Mouse (Mus musculus) cerebellum, adult 2 months (tissue): ENCODE data around the gene Ankrd13c. TPM values are rescaled to one million over a fixed set of nuclear protein-coding genes. Genes with fewer than 3 reads are reported as not detected.
"Not testable (repeated sequence)": the region's sequence is repeated elsewhere in the genome, so short reads cannot be mapped to it uniquely, and the experiment has no call there.

Source experiments
- DNase-seq, 2 experiments: peaks; one replicate each; pipeline ENCODE4 v3.0.0; 2021
- H3K27ac ChIP-seq: fragments of 200-500 bp; 2 replicates; pipeline ENCODE4 v1.5.1; 2012; ENCODE audit warnings: low read length, control low read depth, inconsistent platforms; ENCODE audit not compliant: insufficient read depth
- H3K27me3 ChIP-seq: fragments of 200-500 bp; 2 replicates; pipeline ENCODE4 v1.6.1; 2012; ENCODE audit warnings: inconsistent platforms, mild to moderate bottlenecking, low read length, moderate library complexity; ENCODE audit not compliant: control insufficient read depth, insufficient read depth
- H3K4me1 ChIP-seq: fragments of 200-500 bp; 2 replicates; pipeline ENCODE4 v1.6.1; 2011; ENCODE audit warnings: low read length; ENCODE audit not compliant: control insufficient read depth, insufficient read depth
- H3K4me3 ChIP-seq: fragments of 200-500 bp; replicated peaks from 2 replicates; pipeline ENCODE3; 2011; ENCODE audit warnings: mild to moderate bottlenecking, low read depth, low read length, control low read depth; ENCODE audit not compliant: insufficient read depth
- CTCF ChIP-seq: fragments of 200-500 bp; IDR thresholded peaks from 2 replicates; pipeline ENCODE4 v1.5.1; 2011; ENCODE audit warnings: low read depth, mild to moderate bottlenecking, control low read depth, low read length, moderate library complexity, borderline replicate concordance; ENCODE audit not compliant: insufficient read depth
- POLR2A ChIP-seq: fragments of 200-500 bp; IDR thresholded peaks from 2 replicates; pipeline ENCODE4 v1.6.1; 2011; ENCODE audit warnings: low read length, control low read depth, borderline replicate concordance; ENCODE audit not compliant: insufficient read depth
- WGBS: fragments of 180-500 bp; shearing (Covaris S2); methylation state at CpG from one replicate; pipeline ENCODE4 v1.1.7; 2018; 5-methylcytosine and 5-hydroxymethylcytosine counted together
- polyA plus RNA-seq: library from polyadenylated mRNA; depleted of rRNA; stranded (reverse); fragments of >200 nt; gene quantifications from 2 replicates; pipeline ENCODE4 v1.2.3, GENCODE M21; 2012

The Ankrd13c gene
- polyA plus RNA-seq, 1 experiment, result 37.7 TPM

DNA sequence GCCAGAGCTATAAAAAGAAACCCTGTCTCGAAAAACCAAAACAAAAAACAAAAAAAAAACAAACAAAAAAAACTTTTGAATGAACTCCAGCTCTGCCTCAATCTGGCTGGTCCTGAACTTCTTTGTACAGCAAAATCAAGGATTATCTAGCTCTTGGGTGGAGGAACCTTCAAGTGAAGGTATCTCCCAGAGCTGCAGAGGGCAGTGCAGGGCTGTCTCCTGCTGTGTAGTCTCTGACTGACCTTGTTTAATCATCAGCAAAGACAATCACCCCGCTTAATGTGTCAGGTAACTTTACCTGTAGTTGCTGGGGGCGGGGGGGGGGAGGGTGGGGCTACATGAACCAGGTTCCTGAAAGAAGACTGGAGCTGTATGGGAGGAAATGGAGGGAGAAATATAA is 15.4 kb upstream of the Ankrd13c start:
- WGBS, result 49% methylated on average over 3 of the region's 3 CpGs
- Histone ChIP-seq H3K27ac (no peak overlapping the region), H3K27me3 (no peaks in the 10 kb centered on the region), H3K4me3 (no peak overlapping the region), H3K4me1 (no peaks in the 10 kb centered on the region)
- DNase-seq, result no peak
- TF ChIP-seq POLR2A (no peak), CTCF (no peak)

DNA sequence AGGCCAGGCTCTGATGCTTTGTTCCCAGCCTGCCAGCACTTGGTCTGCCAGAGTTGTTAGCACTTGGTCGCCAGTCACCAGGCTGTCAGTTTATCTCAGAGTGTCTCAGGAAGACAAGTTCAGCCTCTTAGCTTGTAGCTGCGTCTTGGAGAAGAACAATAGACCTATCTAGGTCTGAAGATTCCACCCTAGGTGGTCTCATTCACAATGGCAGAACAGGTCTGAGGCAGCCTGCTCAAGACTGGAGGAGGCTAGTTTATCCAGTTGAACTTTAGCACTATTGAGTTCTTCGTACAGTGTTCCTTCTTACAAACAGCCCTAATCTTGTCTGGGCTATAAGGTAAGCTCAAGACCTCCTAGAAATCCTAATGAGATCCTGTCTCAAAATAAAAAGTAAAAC is 15.0 kb upstream of the Ankrd13c start:
- WGBS, result 43% methylated on average over 3 of the region's 3 CpGs
- no peak overlapping the region for H3K4me3 ChIP-seq

DNA sequence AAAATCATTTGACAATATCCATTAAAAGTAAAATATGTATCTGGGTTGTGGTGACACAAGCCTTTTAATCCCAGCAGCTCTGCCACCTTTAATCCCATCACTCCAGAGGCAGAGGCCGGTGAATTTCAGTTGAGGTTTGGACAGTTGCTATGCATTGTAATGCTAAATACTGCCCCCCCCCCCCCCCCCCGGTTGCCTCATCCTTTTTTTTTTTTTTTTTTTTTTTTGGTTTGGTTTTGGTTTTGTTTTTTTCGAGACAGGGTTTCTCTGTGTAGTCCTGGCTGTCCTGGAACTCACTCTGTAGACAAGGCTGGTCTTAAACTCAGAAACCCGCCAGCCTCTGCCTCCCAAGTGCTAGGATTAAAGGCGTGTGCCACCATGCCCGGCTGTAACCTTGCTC is 13.8 kb upstream of the Ankrd13c start:
- H3K27ac ChIP-seq, H3K27me3 ChIP-seq, H3K4me1 ChIP-seq, DNase-seq, H3K4me3 ChIP-seq: not testable (repeated sequence)
- 65% methylated on average over 5 of the region's 6 CpGs for WGBS

More for the DNA sequence above, 15.0 kb upstream of the Ankrd13c start:
- H3K27me3 ChIP-seq, result no peaks in the 10 kb centered on the region
- H3K27ac ChIP-seq, result no peak overlapping the region
- TF ChIP-seq POLR2A, result no peak
- TF ChIP-seq CTCF, result no peak
- no peak for DNase-seq
- H3K4me1 ChIP-seq, result no peaks in the 10 kb centered on the region

DNA sequence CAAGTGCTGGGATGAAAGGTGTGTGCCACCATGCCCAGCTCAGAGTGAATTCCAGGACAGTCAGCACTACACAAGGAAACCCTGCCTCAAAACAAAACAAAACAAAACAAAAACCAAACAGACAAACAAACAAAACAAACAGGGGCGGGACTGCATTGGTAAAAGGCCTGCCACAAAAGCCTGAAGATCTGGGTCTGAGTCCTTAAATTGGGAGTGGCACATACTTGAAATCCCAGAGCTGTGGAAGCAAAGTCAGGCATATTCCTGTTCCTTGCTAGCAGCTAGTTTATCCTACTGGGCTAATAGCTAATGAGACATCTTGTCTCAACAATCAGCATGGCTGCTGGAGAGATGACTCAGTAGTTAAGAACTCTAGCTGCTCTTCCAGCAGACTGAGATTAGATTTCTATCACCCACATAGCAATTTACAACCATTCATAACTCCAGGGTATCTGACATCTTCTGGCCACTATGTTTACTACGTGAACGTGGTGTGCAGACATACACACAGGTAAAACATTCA is 12.7 kb upstream of the Ankrd13c start:
- no peaks in the 10 kb centered on the region for H3K4me1 ChIP-seq
- H3K27ac ChIP-seq, result no peak overlapping the region
- DNase-seq, result no peak
- H3K4me3 ChIP-seq, result no peak overlapping the region
- TF ChIP-seq POLR2A (no peak), CTCF (no peak)
- no peaks in the 10 kb centered on the region for H3K27me3 ChIP-seq
- 84% methylated on average over 3 of the region's 3 CpGs for WGBS

DNA sequence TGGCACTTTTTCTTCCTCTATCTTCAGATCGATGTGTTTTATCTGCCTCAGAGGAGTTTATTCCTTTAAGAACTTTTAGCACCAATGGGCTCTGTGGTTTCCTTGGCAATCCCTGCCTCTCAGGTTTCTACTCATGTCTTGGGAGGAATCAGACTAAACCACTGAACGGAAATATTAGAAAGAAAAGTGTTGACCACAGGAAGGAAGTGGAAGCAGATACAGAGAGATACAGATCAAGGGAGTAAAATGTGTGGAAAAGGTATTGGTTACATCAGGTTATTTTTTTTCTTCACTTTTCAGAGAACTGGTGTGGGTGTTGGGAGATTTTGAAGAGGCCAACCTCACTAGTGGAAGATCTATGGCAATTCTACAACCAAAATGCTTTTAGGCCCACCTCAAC is 8.5 kb upstream of the Ankrd13c start:
- TF ChIP-seq CTCF (no peak), POLR2A (no peak)
- 89% methylated on average over 2 of the region's 2 CpGs for WGBS
- Histone ChIP-seq H3K4me1 (no peaks in the 10 kb centered on the region), H3K4me3 (no peak overlapping the region), H3K27me3 (no peaks in the 10 kb centered on the region), H3K27ac (no peak overlapping the region)
- no peak for DNase-seq

DNA sequence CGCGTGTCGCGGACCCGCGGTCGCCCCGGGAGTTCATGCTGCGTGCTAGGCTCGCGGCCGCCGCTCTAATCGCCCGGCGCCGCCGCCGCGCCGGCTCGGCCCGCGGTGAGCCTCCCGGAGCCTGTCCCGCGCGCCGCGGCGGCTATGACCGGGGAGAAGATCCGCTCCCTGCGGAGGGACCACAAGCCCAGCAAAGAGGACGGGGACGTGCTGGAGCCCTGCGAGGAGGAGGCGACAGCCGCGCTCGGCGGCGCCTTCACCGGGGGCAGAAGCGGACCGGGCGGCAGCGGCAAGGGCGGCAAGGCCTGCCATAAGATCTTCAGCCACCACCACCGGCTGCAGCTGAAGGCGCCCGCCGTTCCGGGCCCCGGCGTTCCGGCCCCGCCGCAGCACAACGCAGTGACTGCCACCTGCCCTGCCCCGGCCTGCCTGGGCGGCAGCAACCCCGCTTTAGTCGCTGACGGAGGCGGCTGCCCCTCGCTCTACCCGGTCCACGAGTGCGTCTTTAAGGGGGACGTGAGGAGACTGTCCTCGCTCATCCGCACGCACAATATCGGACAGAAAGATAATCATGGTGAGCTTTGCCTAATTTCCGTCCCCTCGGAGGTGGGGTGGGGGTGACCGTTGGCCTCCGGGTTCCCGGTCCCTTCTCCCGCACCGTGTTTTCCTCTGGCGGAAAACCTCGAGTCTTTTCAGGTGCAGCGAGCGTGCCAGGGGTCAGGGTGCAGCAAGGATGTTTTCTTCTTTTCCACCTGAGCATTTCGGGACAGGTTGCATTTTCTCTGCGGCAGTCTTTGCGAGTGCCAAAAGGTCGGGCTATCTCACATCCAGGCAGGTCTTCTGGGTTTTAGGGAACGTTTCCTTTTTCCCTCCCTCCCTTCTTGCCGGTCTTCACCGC is 593 bp downstream of the Ankrd13c start:
- no peaks in the 10 kb centered on the region for H3K27me3 ChIP-seq
- H3K4me1 ChIP-seq, result 0 out of 2 replicates have a peak, but pooled peaks cover 3% of the 10 kb centered on the region
- no peak for DNase-seq
- H3K4me3 ChIP-seq, result peak overlapping the region; percentile 69
- under 1% methylated on average over 83 of the region's 93 CpGs for WGBS
- peak overlapping the region; percentile 95 for H3K27ac ChIP-seq
- TF ChIP-seq CTCF (no peak), POLR2A (no peak)

DNA sequence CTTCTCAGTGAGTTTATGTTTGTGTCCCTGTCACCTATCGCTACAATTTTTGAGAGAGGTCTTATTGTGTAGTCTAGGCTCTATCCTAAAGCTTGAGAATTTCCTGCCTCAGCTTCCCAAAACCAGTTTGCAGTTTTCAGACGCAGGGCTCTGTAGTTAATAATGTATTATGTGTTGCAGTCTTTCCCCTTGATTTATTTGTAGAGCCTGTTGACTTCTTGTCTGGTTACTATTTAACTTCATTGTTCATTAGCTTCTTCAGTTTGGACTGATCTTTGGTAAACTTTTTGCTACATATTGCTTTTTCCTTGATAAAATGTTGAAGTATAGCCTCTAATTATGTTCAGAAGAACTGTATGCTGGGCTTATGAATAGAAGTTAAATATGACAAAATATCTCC is 5.7 kb downstream of the Ankrd13c start:
- 87% methylated on average over 2 of the region's 2 CpGs for WGBS
- Histone ChIP-seq H3K4me1 (peaks cover 5% of the 10 kb centered on the region; the same call in 1 of the 2 replicates), H3K27ac (no peak overlapping the region), H3K4me3 (no peak overlapping the region), H3K27me3 (no peaks in the 10 kb centered on the region)
- TF ChIP-seq POLR2A (no peak), CTCF (no peak)
- DNase-seq, result no peak

DNA sequence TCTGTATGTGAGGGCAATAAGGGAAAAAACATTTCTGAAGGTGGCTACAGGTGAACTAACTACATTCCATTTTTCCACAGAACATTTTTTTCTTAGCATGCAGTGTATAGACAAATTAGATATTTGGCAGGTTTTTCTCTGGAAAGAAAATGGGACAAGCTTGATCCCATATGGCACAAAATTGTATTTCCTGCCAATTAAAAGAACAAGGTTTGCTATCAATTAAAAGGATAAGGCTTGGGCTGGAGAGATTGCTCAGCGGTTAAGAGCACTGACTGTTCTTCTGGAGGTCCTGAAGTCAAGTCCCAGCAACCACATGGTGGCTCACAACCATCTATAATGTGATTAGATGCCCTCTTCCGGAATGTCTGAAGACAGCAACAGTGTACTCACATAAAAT is 8.4 kb downstream of the Ankrd13c start:
- Histone ChIP-seq H3K4me1 (peaks cover 3% of the 10 kb centered on the region; the same call in 1 of the 2 replicates), H3K27ac (no peak overlapping the region), H3K27me3 (no peaks in the 10 kb centered on the region), H3K4me3 (no peak overlapping the region)
- DNase-seq, result peak in 1 of 2 experiments; percentile 50
- TF ChIP-seq POLR2A (no peak), CTCF (no peak)
- 27% methylated on average over 2 of the region's 2 CpGs for WGBS
